Mouse (Mus musculus): Measurements from ENCODE around the gene Scamp2.

The Scamp2 gene

DNA sequence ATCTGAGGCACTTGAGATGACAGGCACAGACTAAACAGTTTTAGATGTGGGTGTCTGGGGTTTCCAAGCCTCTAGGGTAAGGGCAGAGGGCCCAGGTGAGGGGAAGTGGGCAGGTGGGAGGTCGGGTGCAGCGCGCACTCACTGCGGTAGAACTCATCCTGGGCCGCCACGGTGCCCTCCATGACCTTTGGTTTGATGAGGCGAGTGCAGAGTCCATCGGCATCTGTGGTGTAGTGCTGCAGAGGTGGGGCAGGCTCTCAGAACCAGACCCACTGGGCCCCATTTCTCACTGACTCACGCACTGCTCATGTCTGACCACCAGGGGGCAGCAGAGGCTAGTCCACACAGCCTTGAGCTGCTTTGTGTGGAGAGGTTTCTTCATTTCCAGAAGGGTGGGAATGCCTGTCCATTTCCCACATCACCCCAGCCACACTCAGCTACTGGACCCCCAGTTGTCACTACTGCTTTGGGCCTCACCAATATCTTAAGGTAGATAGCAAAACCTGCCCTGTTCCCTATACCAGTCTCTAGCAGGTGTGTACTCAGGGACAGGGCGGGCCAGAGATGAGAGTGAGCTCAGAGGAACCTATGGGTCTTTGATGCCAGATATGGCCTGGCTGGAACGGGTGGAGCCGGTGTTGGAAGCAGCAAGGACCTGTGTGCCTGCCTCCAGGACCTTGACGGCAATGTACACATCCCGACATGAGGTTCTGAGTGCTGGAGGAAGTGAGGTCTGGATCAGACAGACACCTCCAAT, 68.6 kb downstream of the Scamp2 start:
- DNase-seq, result peak; percentile 80

DNA sequence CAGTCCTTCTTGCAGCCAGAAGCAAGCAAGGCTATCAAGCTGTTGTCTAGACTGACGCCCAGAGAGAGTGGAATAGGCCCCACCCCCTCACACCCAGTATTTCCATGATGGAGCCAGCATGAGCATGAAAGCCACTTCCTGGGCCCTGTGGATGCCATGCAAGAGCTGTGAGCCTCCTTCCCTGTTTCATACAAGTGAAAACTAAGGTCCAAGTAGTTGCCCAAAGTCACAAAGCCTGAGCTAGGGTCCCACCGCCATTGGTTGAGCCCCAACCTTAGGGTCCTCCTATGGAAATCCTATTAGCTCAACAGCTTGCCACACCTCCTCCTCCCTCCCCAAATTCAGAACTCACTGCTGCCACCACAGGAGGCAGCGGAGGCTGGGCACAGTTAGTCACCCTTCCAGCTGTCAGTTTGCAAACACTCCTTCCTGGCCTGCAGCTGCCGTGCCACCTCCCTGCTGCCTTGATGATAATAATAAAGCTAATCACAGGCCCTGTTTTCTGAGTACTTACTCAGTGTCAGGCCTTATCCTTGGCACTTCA, 72.8 kb downstream of the Scamp2 start:
- DNase-seq, result peak; percentile 63

DNA sequence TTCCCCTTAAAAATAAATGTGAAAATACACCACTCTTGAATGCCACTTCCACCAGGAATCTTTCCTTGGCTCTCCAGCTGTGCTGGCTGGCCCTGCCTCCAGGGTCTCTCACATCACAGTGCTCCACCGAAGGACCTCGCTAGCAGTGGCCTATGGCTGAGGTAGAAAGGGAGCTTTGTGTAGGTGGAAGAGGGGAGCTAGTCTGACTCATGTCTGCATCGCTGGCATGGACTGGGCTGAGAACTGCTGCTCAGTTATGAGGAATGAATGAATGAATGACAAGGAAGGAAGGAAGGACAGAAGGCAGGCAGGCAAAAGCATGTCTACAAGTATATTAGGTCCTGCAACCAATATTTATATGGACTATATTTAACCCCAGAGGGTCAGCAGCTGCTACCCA, 76.5 kb downstream of the Scamp2 start:
- DNase-seq, result no peak

GRCm38 (mm10) chr9:57637741-57638322, 77.1 kb downstream of the Scamp2 start:
- peak; percentile 75 for DNase-seq
